Mouse (Mus musculus) heart, postnatal 10 days (tissue): ENCODE data around the gene Slc18b1. TPM values are rescaled to one million over a fixed set of nuclear protein-coding genes. Genes with fewer than 3 reads are reported as not detected.

Experiments used
- total RNA-seq, 2 experiments: library from RNA; stranded (reverse); gene quantifications; 2 replicates each; pipeline ENCODE4 v1.2.3; 2021

The Slc18b1 gene
- total RNA-seq, 2 experiments from 2014 or later, result 13.1 to 14.9 TPM

Other genes with a start within 250 kb of the Slc18b1 start
- 100 to 1,000 TPM; 272 to 393 TPM for gene Rps12, start 9.7 kb upstream of the Slc18b1 start, total RNA-seq
- not detected for gene Vnn3, start 54.5 kb downstream of the Slc18b1 start, total RNA-seq
- gene Vnn1, start 97.7 kb downstream of the Slc18b1 start, total RNA-seq, result 1 to 10 TPM; 1.5 to 2.1 TPM
- gene Taar1, start 123.4 kb downstream of the Slc18b1 start, total RNA-seq, result not detected
- gene Taar2, start 141.6 kb downstream of the Slc18b1 start, total RNA-seq, result not detected
- gene Taar3, start 152.6 kb downstream of the Slc18b1 start, total RNA-seq, result not detected
- gene Taar4, start 163.5 kb downstream of the Slc18b1 start, total RNA-seq, result not detected
- gene Taar5, start 173.7 kb downstream of the Slc18b1 start, total RNA-seq, result not detected
- gene Taar6, start 188.7 kb downstream of the Slc18b1 start, total RNA-seq, result not detected
- not detected for gene Taar7a, start 196.5 kb downstream of the Slc18b1 start, total RNA-seq
- gene Taar7b, start 203.0 kb downstream of the Slc18b1 start, total RNA-seq, result not detected
- not detected for gene Taar7d, start 230.2 kb downstream of the Slc18b1 start, total RNA-seq
- gene Taar7e, start 240.6 kb downstream of the Slc18b1 start, total RNA-seq, result not detected